Mouse (Mus musculus) heart, embryonic 15.5 days (tissue): ENCODE measurements around the gene Esrra. TPM values are rescaled to one million over a fixed set of nuclear protein-coding genes. Genes with fewer than 3 reads are reported as not detected.

ENCODE experiments used
- ATAC-seq: fragments of 200-750 bp; cut with Nextera tagmentation; replicated peaks from 2 replicates; pipeline ENCODE4 v1.8.0; 2017; ENCODE audit warnings: low read depth, moderate TSS enrichment; ENCODE audit not compliant: insufficient number of reproducible peaks, insufficient read depth, low FRiP score
- H3K27ac ChIP-seq: fragments of 300-500 bp; sonication (generic); 2 replicates; pipeline ENCODE4 v1.5.1; 2015; ENCODE audit warnings: mild to moderate bottlenecking, inconsistent platforms
- H3K27me3 ChIP-seq: fragments of 300-500 bp; sonication (generic); 2 replicates; pipeline ENCODE4 v1.6.1; 2015; ENCODE audit warnings: inconsistent platforms
- H3K36me3 ChIP-seq: fragments of 300-500 bp; sonication (generic); 2 replicates; pipeline ENCODE4 v1.6.1; 2015; ENCODE audit warnings: mild to moderate bottlenecking, inconsistent platforms
- H3K4me1 ChIP-seq: fragments of 300-500 bp; sonication (generic); replicated peaks from 2 replicates; pipeline ENCODE4 v1.6.1; 2015; ENCODE audit warnings: inconsistent platforms
- H3K4me2 ChIP-seq: fragments of 300-500 bp; sonication (generic); 2 replicates; pipeline ENCODE4 v1.6.1; 2015; ENCODE audit warnings: inconsistent platforms, mild to moderate bottlenecking, moderate library complexity
- H3K4me3 ChIP-seq: fragments of 300-500 bp; sonication (generic); 2 replicates; pipeline ENCODE4 v1.5.1; 2015; ENCODE audit warnings: mild to moderate bottlenecking, inconsistent platforms
- H3K9ac ChIP-seq: fragments of 300-500 bp; sonication (generic); 2 replicates; pipeline ENCODE4 v1.6.1; 2015; ENCODE audit warnings: mild to moderate bottlenecking, inconsistent platforms
- H3K9me3 ChIP-seq: fragments of 300-500 bp; sonication (generic); replicated peaks from 2 replicates; pipeline ENCODE4 v1.6.1; 2016; ENCODE audit warnings: inconsistent platforms
- WGBS: fragments of 180-500 bp; shearing (Covaris S2); methylation state at CpG from one replicate; pipeline ENCODE4 v1.1.7; 2015; ENCODE audit warnings: mixed read lengths; 5-methylcytosine and 5-hydroxymethylcytosine counted together
- polyA plus RNA-seq: library from polyadenylated mRNA; unstranded; fragments of >200 nt; fragmentation: Nextera tagmentation; extraction: Ambion mirVana; gene quantifications from 2 replicates; pipeline ENCODE4 v1.2.1, GENCODE M21; 2015

Esrra gene
- polyA plus RNA-seq, 1 experiment from 2014 or later: 36.9 TPM

DNA sequence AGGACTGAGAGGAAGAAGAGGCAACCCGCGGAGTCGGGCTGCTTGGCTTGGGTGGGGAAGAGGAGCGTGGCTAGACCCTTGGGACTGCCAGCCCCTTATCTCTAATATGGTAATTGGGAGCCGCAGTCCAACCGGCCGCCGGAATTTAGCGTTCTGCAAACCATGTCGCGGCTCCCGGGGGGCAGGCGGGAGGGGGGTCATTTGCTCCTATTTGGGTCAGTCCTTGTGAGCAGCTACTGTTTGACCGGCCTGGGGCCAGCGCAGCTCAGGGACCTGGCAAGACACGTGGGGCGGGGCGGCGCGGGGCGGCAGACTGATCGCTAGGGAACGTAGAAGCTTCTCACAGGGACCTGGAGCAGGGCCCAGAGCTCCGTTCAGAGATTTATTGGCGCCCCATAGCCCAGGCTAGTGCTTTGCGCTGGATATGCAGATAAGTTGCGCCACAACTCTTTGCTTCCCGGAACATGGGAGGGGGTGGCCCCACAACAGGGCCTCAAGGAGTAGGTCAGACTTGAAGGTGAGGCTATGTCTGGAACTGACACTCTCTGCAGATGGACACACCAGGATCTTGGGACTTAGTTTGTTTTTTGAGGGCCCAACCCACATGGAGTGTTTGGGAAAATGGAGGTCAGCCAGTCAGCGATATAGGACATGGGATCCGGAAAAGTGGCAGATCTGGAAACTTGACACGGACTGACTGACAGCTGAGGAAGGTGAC is 30.5 kb upstream of the Esrra start:
- Histone ChIP-seq H3K9ac (peak overlapping the region; percentile 83), H3K36me3 (peaks cover 18% of the 10 kb centered on the region; the same call in 1 of the 2 replicates), H3K4me3 (peak overlapping the region; percentile 70), H3K27me3 (no peaks in the 10 kb centered on the region), H3K4me2 (peak overlapping the region; percentile 83), H3K4me1 (peaks cover 50% of the 10 kb centered on the region), H3K27ac (peak overlapping the region; percentile 99), H3K9me3 (no peaks in the 10 kb centered on the region)
- ATAC-seq: peak; percentile 57
- 1% methylated on average over 31 of the region's 31 CpGs for WGBS

DNA sequence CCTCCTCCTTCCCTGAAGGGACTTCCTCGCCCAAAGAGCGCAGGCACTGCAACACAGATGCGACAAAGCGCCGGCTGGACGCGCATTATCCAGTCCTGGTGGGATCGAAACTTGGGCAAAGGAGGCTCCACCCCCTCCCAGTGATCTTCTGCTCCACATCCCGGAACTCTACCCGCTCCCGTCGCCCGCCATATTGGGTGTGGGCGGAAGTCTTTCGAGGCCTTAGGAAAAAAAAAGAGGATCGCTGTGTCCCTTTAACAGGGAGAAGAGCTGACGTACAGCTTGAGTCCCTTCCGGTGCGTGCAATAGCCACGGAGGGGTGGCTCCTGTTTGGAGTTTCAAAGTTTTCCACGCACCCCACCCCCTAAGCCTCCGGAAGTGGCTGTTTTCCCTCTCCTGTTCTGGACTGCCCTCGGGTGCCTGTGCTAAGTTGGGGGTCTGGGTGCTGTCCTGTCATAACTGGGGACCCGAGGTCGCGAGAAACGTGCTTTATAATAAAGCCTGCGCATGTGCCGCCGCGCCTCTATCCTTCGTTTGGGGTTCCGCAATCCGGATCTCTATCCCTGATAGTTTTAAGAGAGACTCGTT is 29.9 kb upstream of the Esrra start:
- Histone ChIP-seq H3K36me3 (peaks cover 17% of the 10 kb centered on the region; the same call in 1 of the 2 replicates), H3K27me3 (no peaks in the 10 kb centered on the region), H3K9me3 (no peaks in the 10 kb centered on the region), H3K4me2 (peak overlapping the region; percentile 83), H3K27ac (peak overlapping the region; percentile 99), H3K4me3 (peak overlapping the region; percentile 70), H3K9ac (peak overlapping the region; percentile 83), H3K4me1 (peaks cover 49% of the 10 kb centered on the region)
- WGBS: under 1% methylated on average over 35 of the region's 35 CpGs
- ATAC-seq: peak; percentile 74

DNA sequence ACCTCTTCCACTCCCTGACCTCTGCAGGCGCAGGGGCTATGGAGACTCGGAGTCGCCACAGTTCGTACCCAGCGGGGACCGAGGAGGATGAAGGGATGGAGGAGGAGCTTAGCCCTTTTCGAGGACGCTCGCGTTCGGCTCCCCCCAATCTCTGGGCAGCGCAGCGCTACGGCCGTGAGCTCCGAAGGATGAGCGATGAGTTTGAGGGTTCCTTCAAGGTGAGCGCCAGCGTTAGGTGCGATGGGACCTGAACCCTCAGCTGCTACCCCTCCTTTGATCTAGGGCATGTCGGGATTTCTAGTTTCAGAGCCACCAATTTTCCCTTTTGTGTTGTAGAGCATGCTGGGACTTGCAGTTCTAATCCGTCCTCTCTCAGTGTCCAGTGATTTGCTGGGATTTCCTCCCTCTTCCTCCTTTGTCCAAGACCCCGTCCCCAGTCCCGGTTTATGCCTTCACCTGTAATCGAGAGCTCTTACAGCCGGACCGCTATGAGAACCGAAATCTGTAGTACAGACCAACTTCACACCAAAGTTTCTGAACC is 29.1 kb upstream of the Esrra start:
- peak; percentile 19 for ATAC-seq
- Histone ChIP-seq H3K4me1 (peaks cover 42% of the 10 kb centered on the region), H3K36me3 (peaks cover 22% of the 10 kb centered on the region; the same call in 1 of the 2 replicates), H3K9me3 (no peaks in the 10 kb centered on the region), H3K9ac (peak overlapping the region; percentile 83), H3K27ac (peak overlapping the region; percentile 99), H3K27me3 (no peaks in the 10 kb centered on the region), H3K4me3 (peak overlapping the region; percentile 70), H3K4me2 (peak overlapping the region; percentile 83)
- WGBS: under 1% methylated on average over 28 of the region's 28 CpGs

DNA sequence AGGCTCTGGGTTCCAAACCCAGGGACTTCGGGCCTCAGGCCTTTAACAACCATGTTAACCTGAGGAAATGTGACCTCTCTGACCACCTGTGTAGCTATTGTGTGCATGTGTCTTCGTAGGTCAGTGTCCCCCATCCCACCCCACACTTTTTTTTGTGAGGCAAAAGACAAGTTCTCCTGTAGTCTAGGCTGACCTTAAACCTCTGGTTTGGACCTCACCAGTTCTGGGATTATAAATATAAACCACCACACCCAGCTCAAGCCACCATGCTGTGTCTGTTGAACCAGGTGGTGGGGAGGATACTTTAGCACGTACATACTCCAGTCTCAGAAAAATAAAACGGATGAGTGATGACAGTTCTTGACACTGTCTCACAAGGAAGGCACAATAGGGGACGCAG is 28.3 kb upstream of the Esrra start:
- H3K27ac ChIP-seq: peak overlapping the region; percentile 99

DNA sequence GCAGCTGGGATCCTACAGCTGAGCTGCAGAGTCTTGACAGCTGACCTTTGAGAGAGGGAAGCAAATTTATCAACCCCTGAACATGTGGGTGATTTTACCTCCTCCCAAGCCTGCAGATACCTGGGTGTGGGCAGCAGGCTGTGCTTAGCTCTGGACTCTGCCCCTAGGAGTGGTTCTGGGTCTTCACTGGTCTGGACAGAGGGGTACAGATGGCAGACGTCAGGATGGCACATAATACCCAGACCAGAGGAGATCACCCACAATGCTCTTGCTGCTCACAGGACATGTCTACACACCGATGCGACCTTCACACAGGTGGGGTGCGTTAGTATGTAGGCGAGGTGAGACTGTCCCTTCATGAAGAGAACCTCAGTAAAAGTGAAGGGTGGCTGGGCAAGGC is 27.9 kb upstream of the Esrra start:
- ATAC-seq: no peak
- no peak overlapping the region for H3K4me3 ChIP-seq
- H3K27me3 ChIP-seq: no peaks in the 10 kb centered on the region
- H3K4me1 ChIP-seq: peaks cover 31% of the 10 kb centered on the region
- H3K36me3 ChIP-seq: peaks cover 14% of the 10 kb centered on the region; the same call in 1 of the 2 replicates
- no peak overlapping the region for H3K9ac ChIP-seq
- WGBS: 89% methylated on average over 5 of the region's 5 CpGs
- H3K27ac ChIP-seq: no peak overlapping the region; the same call in 1 of the 2 replicates
- no peak overlapping the region for H3K4me2 ChIP-seq
- H3K9me3 ChIP-seq: no peaks in the 10 kb centered on the region

More for the DNA sequence above, 28.3 kb upstream of the Esrra start:
- Histone ChIP-seq H3K9ac (peak overlapping the region; percentile 83; the same call in 1 of the 2 replicates), H3K9me3 (no peaks in the 10 kb centered on the region), H3K4me3 (peak overlapping the region; percentile 70), H3K4me2 (peak overlapping the region; percentile 83), H3K36me3 (peaks cover 18% of the 10 kb centered on the region; the same call in 1 of the 2 replicates), H3K27me3 (no peaks in the 10 kb centered on the region), H3K4me1 (peaks cover 35% of the 10 kb centered on the region)
- WGBS: 62% methylated on average over 5 of the region's 5 CpGs
- ATAC-seq: no peak

DNA sequence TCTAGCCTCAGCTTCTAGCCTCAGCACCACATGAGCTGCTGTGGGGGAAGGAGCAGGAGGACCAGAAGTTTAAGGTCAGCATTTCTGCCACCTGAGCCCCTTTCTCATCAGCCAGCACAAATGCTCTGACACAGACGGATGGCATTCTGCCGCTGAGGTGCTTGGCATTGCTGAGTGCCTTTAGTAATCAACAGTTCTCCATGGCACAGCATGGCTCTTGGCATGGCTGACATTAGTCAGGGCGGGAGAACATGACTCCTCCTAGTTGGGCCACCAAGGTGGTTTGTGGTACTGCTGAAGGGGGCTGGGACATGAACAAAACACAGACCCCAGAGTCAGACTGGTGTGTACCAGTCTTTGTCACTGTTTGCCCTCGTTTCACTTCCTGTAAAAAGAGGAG is 26.6 kb upstream of the Esrra start:
- no peak overlapping the region for H3K27ac ChIP-seq
- H3K4me3 ChIP-seq: no peak overlapping the region
- 0 out of 2 replicates have a peak, but pooled peaks cover 14% of the 10 kb centered on the region for H3K36me3 ChIP-seq
- no peak overlapping the region for H3K4me2 ChIP-seq
- 77% methylated on average over 4 of the region's 4 CpGs for WGBS
- peaks cover 25% of the 10 kb centered on the region for H3K4me1 ChIP-seq
- ATAC-seq: no peak
- H3K27me3 ChIP-seq: no peaks in the 10 kb centered on the region
- H3K9me3 ChIP-seq: no peaks in the 10 kb centered on the region
- no peak overlapping the region for H3K9ac ChIP-seq

DNA sequence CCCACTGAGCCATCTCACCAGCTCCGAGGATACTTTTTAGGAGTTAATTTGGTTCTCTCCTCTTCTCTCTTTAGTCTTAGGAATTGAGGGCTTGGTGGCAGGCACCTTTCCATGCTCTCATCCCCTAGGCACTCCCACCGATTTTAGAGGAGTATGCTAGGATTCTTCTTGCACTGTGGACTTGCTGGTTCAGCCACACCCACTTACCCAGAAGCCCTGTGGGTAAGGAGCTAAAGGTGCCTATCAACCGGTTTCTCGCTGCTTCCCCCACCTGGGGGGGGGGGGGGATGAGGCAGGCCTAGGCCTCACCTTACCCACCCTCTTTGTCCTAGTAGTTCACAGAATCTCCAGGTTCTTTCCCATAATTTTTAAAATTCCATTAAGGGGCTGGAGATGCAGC is 26.1 kb upstream of the Esrra start:
- 0 out of 2 replicates have a peak, but pooled peaks cover 14% of the 10 kb centered on the region for H3K36me3 ChIP-seq
- no peak overlapping the region for H3K4me2 ChIP-seq
- H3K27me3 ChIP-seq: no peaks in the 10 kb centered on the region
- WGBS: 65% methylated on average over 4 of the region's 4 CpGs
- no peak overlapping the region for H3K9ac ChIP-seq
- H3K4me1 ChIP-seq: peaks cover 25% of the 10 kb centered on the region
- H3K27ac ChIP-seq: no peak overlapping the region
- no peak overlapping the region for H3K4me3 ChIP-seq
- H3K9me3 ChIP-seq: no peaks in the 10 kb centered on the region
- ATAC-seq: no peak

DNA sequence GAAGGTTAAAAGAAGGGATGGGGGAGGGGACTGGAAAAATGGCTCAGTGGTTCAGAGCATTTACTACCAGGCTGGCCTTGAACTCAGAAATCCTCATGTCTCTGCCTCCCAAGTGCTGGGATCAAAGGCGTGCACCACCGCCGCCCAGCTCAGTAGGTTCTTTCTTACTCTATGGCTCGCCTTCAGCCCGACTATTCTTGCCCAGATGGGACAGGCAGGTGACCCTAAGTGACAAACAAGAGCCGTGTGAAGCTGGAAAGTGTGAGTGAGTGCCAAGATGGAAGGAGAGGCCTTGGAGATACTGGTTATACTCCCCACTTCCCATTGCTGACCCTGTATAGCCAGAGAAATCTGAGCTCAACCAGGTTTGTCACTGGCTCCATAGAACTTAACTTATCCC is 22.1 kb upstream of the Esrra start:
- H3K9me3 ChIP-seq: no peaks in the 10 kb centered on the region
- H3K4me3 ChIP-seq: no peak overlapping the region
- 92% methylated on average over 6 of the region's 6 CpGs for WGBS
- H3K27ac ChIP-seq: no peak overlapping the region
- peaks cover 28% of the 10 kb centered on the region for H3K4me1 ChIP-seq
- H3K4me2 ChIP-seq: no peak overlapping the region
- H3K27me3 ChIP-seq: no peaks in the 10 kb centered on the region
- no peak for ATAC-seq
- 0 out of 2 replicates have a peak, but pooled peaks cover 14% of the 10 kb centered on the region for H3K36me3 ChIP-seq
- H3K9ac ChIP-seq: no peak overlapping the region

DNA sequence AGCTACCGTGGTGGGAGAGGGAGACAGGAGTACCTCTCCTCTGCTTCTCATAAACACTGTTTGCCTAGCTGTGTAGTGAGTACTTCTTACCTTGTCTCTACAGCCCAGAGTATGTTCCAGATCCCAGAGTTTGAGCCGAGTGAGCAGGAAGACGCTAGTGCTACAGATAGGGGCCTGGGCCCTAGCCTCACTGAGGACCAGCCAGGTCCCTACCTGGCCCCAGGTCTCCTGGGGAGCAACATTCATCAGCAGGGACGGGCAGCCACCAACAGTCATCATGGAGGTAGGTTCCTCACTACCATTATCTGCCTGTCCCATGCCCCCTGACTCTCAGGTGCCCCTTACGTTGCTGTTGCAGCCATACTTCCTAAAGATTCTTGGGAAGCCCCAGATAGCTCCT is 21.2 kb upstream of the Esrra start:
- no peak for ATAC-seq
- Histone ChIP-seq H3K27ac (peak overlapping the region; percentile 95), H3K4me1 (peaks cover 28% of the 10 kb centered on the region), H3K4me2 (peak overlapping the region; percentile 99), H3K27me3 (no peaks in the 10 kb centered on the region), H3K9me3 (no peaks in the 10 kb centered on the region), H3K9ac (peak overlapping the region; percentile 95), H3K4me3 (peak overlapping the region; percentile 87), H3K36me3 (0 out of 2 replicates have a peak, but pooled peaks cover 14% of the 10 kb centered on the region)
- WGBS: 23% methylated on average over 5 of the region's 5 CpGs

DNA sequence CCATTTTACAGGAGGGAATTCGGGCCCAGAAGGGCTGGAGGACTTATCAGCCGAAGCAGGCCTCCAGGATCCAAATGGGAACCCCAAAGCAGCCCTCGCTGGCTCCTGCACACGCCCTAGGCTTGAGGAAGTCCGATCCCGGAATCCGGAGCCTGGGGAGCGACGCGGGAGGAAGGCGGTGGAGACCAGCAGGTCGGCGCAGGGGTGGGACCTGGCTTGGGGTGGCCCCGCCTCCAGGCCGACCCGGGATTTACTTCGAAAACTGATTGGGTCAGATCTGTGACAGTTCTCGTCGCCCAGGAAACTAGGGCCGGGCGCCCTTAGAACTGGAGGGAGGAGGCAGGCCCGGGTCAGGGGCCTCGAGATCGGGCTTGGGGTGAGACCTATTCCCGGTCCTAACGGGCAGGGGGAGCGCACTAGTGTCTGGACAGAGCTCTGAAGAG is 20.7 kb upstream of the Esrra start, which contains the start of gene Gpr137:
TSS of gene Gpr137 (minus strand) at position 232 of the 443 bp plus-strand sequence.
- 0 out of 2 replicates have a peak, but pooled peaks cover 14% of the 10 kb centered on the region for H3K36me3 ChIP-seq
- under 1% methylated on average over 27 of the region's 27 CpGs for WGBS
- H3K9ac ChIP-seq: peak within 1 kb of the TSS; percentile 95
- H3K27me3 ChIP-seq: no peaks in the 10 kb centered on the region
- H3K4me3 ChIP-seq: peak within 1 kb of the TSS; percentile 87
- no peaks in the 10 kb centered on the region for H3K9me3 ChIP-seq
- H3K4me2 ChIP-seq: peak within 1 kb of the TSS; percentile 99
- H3K27ac ChIP-seq: peak within 1 kb of the TSS; percentile 95
- H3K4me1 ChIP-seq: peaks cover 28% of the 10 kb centered on the region
- peak; percentile 90 for ATAC-seq
